Mouse (Mus musculus): ENCODE data around the gene Ankrd54.
"Not testable (repeated sequence)": the region's sequence is repeated elsewhere in the genome, so short reads cannot be mapped to it uniquely, and the experiment has no call there.

Ankrd54 gene

DNA sequence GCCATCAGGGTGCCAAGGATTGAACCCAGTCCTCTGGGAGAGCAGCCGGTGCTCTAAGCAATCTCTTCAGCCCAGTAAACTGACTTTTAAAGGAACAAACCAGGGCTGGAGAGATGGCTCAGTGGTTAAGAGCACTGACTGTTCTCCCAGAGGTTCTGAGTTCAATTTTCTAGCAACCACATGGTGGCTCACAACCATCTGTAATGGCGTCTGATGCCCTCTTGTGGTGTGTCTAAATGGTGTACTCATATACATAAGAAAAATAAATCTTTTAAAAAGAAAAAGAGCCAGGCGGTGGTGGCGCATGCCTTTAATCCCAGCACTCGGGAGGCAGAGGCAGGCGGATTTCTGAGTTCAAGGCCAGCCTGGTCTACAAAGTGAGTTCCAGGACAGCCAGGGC lies 54.9 kb downstream of the Ankrd54 start:
- DNase-seq = not testable (repeated sequence)

DNA sequence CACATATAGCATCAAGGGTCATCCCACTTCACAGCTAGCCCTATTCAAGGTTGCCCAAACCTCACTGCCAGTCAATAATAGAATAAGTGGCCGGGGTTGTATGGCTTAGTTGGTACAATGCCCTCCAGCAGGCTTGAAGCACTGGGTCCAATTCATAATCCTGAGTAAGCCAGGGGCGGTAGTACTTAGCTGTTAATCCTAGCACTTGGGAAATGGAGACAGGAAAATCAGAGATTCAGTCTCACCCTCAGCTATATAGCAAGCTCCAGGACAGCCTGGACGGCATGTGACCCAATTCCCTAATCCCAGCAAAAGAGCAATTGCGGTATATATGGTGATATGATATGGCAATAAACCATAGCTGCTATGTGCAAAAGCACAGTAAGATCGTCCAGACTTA lies 55.6 kb downstream of the Ankrd54 start:
- no peak for DNase-seq

DNA sequence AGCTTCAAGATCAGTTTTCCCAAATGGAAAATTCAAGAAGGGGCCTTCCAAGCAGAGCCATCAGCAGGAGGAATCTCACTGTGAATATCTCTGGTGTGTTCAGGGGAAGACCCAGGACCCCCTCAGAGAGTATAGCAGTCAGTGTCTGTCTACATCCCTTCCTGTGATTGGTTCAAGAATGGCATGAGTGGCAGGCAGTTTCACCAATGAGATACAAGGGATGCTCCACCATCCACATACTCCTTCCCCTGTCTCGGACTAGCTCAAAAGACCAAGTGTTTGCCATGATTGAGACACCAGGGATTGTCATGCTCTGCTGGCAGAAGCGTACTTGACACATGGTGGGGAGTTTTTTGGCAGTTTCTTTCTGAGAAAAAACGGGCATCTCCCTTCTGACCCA lies 56.1 kb downstream of the Ankrd54 start:
- DNase-seq = no peak

DNA sequence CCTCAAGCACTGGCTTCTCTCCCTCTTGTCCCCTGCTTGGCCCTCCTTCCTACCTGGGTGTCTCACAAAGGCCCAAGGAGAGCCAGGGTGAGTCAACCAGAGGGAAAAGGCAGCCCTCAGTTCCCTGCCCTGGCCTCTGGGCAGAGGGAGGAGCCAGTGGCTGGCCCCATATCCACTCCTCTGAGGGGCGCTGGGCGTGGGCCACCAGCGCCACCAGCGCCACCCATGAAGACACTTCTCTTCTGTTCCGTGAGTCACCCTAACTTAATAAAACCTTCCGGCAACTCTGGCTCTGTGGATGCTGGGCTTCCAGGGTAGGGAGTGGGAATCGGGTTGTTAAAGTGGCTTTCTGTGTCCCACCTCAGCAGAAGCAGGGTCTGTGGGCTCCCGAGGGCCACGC lies 57.1 kb downstream of the Ankrd54 start:
- no peak for DNase-seq
